Mouse (Mus musculus): ENCODE results near the gene Cerk. TPM values are rescaled to one million over a fixed set of nuclear protein-coding genes. Genes with fewer than 3 reads are reported as not detected.

Cerk gene
- total and polyA plus RNA-seq, 3 experiments, result 2.5 to 10.3 (median 4.4) TPM

DNA sequence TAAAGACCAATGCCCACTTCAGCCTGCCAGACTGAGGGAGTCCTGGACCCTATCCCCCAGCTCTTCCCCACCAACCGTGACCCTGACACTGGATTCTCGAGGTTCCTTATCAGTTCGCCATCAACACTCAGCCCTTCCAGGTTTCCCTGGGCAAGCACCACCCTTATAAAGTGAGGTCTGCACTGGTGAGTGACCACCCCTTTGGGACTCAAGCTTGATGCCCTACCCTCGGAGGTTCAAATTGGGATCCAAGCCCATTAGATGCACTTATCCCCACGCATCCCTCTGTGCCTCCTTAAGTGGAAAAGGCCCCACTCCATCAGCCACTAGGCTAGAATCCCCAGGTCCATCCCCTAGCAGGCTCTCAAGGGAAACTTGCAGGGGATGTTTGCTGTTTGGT lies 1.9 kb downstream of the Cerk start:
- no peak for TF ChIP-seq ZNF384 (IDR thresholded peaks at IDR 0.05; ENCODE audit: low read depth, low read length)
- no peak for TF ChIP-seq MYC (IDR thresholded peaks at IDR 0.05; ENCODE audit: low read depth, low read length)
- no peak for TF ChIP-seq POLR2A (IDR thresholded peaks at IDR 0.05; ENCODE audit: low read depth, low read length)
- no peak for TF ChIP-seq MEF2A (IDR thresholded peaks at IDR 0.05; ENCODE audit: borderline replicate concordance, low read depth, low read length)
- no peak for TF ChIP-seq RCOR1 (conservative IDR thresholded peaks at IDR 0.05; ENCODE audit: low read depth, low read length)
- no peak for TF ChIP-seq SIN3A (IDR thresholded peaks at IDR 0.05; ENCODE audit: low read length)
- no peak for TF ChIP-seq ETS1 (conservative IDR thresholded peaks at IDR 0.05; ENCODE audit: low read depth, low read length)
- TF ChIP-seq CHD2 (IDR thresholded peaks at IDR 0.05; ENCODE audit: low read length), result no peak
- TF ChIP-seq ELF1 (IDR thresholded peaks at IDR 0.05; ENCODE audit: low read depth, low read length), result no peak
- no peak for TF ChIP-seq SMC3 (IDR thresholded peaks at IDR 0.05; ENCODE audit: low read depth, low read length)
- TF ChIP-seq JUND (conservative IDR thresholded peaks at IDR 0.05; ENCODE audit: low read depth, low read length), result no peak
- TF ChIP-seq IRF4 (IDR thresholded peaks at IDR 0.05; ENCODE audit: low read depth, low read length), result no peak
- TF ChIP-seq RAD21 (IDR thresholded peaks at IDR 0.05; ENCODE audit: low read depth, low read length), result no peak
- no peak for TF ChIP-seq PAX5 (IDR thresholded peaks at IDR 0.05; ENCODE audit: low read length)
- no peak for TF ChIP-seq EP300 (IDR thresholded peaks at IDR 0.05; ENCODE audit: low read length)
- Histone ChIP-seq H3K9me3 (replicated peaks; ENCODE audit: low read length) (no peaks in the 10 kb centered on the region), H3K27ac (ENCODE audit: insufficient read depth, low read depth) (no peak overlapping the region), H3K4me1 (ENCODE audit: control insufficient read depth in 1 of 2, insufficient read depth in 2 of 2) (peaks cover 20 to 55% of the 10 kb centered on the region in 2 experiments), H3K9ac (ENCODE audit: insufficient read depth, low read depth) (peak overlapping the region; percentile 91; the same call in 1 of the 2 replicates), H3K79me2 (replicated peaks; ENCODE audit: control insufficient read depth, extremely low read depth, insufficient read depth, poor library complexity, severe bottlenecking) (no peaks in the 10 kb centered on the region; the same call in 1 of the 2 replicates), H3K36me3 (replicated peaks in 1 of 2; ENCODE audit: control insufficient read depth in 1 of 2, insufficient read depth in 1 of 2, low read length in 1 of 2) (no peaks in the 10 kb centered on the region), H3K4me3 (replicated peaks in 1 of 3; ENCODE audit: low read depth in 2 of 3, low read length in 2 of 3, poor library complexity in 1 of 3) (peak overlapping the region in 2 of 3 experiments; percentile 18 to 69), H3K27me3 (replicated peaks) (peaks cover 60% of the 10 kb centered on the region), H3K4me2 (ENCODE audit: insufficient read depth, low read depth, poor library complexity, severe bottlenecking) (peak overlapping the region; percentile 68)
- in situ Hi-C loops (cut with MboI; ENCODE audit: low pct_ligation_motif_present, low pct_unique_long_range_greater_than_20kb, low sequenced_read_pairs), result no loop called here
- no peak for DNase-seq (ENCODE audit: extremely low read depth)
- dilution Hi-C loops (cut with MboI; ENCODE audit: extremely low pct_ligation_motif_present, extremely low pct_unique_long_range_greater_than_20kb, low sequenced_read_pairs), result no loop called here

DNA sequence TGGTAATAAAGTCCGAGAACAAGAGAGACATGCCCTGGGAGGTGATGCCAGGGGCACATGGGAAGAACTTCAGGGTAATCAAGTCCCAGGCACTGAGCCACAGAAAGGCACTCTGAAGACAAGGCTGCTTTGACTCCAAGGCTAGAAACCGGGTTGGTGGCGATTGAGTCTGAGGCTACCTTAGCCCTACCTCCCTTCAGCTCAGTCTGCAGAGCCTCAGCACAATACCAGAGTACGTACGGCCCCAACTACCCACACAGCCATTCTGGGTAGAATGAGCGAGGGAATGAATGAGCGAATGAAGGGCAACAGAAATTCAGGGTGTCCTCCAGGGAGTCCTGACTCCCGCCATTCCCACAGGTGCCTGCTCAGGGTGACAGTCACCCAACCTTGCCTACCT lies 2.5 kb downstream of the Cerk start:
- H3K36me3 ChIP-seq (replicated peaks in 1 of 2; ENCODE audit: control insufficient read depth in 1 of 2, insufficient read depth in 1 of 2, low read length in 1 of 2), result no peaks in the 10 kb centered on the region
- H3K4me1 ChIP-seq (ENCODE audit: control insufficient read depth in 1 of 2, insufficient read depth in 2 of 2), result peaks cover 20 to 55% of the 10 kb centered on the region in 2 experiments
- H3K27ac ChIP-seq (ENCODE audit: insufficient read depth, low read depth), result 0 out of 2 replicates have a peak overlapping the region, but pooled peaks have one; percentile 37

More for the DNA sequence above, 2.5 kb downstream of the Cerk start:
- Histone ChIP-seq H3K4me2 (ENCODE audit: insufficient read depth, low read depth, poor library complexity, severe bottlenecking) (no peak overlapping the region; the same call in 1 of the 2 replicates), H3K9me3 (replicated peaks; ENCODE audit: low read length) (no peaks in the 10 kb centered on the region), H3K9ac (ENCODE audit: insufficient read depth, low read depth) (no peak overlapping the region), H3K27me3 (replicated peaks) (peaks cover 56% of the 10 kb centered on the region), H3K4me3 (replicated peaks in 1 of 3; ENCODE audit: low read depth in 2 of 3, low read length in 2 of 3, poor library complexity in 1 of 3) (no peak overlapping the region), H3K79me2 (replicated peaks; ENCODE audit: control insufficient read depth, extremely low read depth, insufficient read depth, poor library complexity, severe bottlenecking) (no peaks in the 10 kb centered on the region; the same call in 1 of the 2 replicates)
- dilution Hi-C loops (cut with MboI; ENCODE audit: extremely low pct_ligation_motif_present, extremely low pct_unique_long_range_greater_than_20kb, low sequenced_read_pairs) (no loop called here), in situ Hi-C loops (cut with MboI; ENCODE audit: low pct_ligation_motif_present, low pct_unique_long_range_greater_than_20kb, low sequenced_read_pairs) (no loop called here)
- TF ChIP-seq SIN3A (IDR thresholded peaks at IDR 0.05; ENCODE audit: low read length) (no peak), CHD1 (IDR thresholded peaks at IDR 0.05; ENCODE audit: low read depth, low read length) (no peak), RCOR1 (conservative IDR thresholded peaks at IDR 0.05; ENCODE audit: low read depth, low read length) (no peak), ZC3H11A (IDR thresholded peaks at IDR 0.05; ENCODE audit: low read depth, low read length) (no peak), NELFE (IDR thresholded peaks at IDR 0.05; ENCODE audit: low read depth, low read length) (no peak), MAFK (IDR thresholded peaks at IDR 0.05; ENCODE audit: insufficient replicate concordance, low read length) (no peak), EP300 (IDR thresholded peaks at IDR 0.05; ENCODE audit: low read length) (no peak), PAX5 (IDR thresholded peaks at IDR 0.05; ENCODE audit: low read length) (no peak), MYC (IDR thresholded peaks at IDR 0.05; ENCODE audit: low read depth, low read length) (no peak), NRF1 (IDR thresholded peaks at IDR 0.05; ENCODE audit: low read depth, low read length) (no peak), USF1 (IDR thresholded peaks at IDR 0.05; ENCODE audit: low read depth, low read length) (no peak), ETS1 (conservative IDR thresholded peaks at IDR 0.05; ENCODE audit: low read depth, low read length) (no peak), MEF2A (IDR thresholded peaks at IDR 0.05; ENCODE audit: borderline replicate concordance, low read depth, low read length) (no peak)
- no peak for DNase-seq (ENCODE audit: extremely low read depth)

All from CH12.LX (cell line).